Mouse (Mus musculus) frontal cortex, postnatal 36 days (tissue): ENCODE results near the gene Sulf2.

Experiments used
- DNase-seq, 2 experiments: peaks; one replicate each; pipeline ENCODE4 v3.0.0; 2022; ENCODE audit warnings: low spot score in 2 of 2

The Sulf2 gene

DNA sequence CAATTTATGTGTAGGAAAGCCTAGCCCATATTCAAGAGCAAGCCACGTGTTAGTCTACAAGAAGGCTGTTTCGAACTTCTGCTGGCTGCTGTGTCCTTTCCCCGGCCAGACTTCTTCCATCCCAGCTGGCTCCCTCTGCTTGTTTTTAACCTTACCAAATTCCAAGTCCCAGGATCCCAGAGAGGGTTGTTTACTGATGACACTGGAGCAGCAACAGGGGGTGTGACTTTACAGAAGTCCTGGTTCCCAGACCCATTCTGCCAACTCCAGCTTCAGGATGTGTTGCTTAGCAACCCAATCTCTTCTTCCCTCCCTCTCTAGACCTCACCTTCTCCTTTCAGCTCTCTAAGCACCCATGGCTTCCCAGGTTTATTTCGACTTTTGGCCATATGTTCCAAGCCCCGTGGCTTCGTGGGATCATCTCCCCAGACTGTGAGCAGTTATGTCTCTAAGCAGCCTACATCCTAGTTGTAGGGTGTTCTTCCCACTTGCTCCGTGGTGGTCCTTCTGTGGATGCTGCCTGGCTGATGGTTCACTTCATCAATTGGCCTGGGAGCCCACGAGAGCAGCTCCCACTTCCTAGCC is 20.2 kb upstream of the Sulf2 start:
- DNase-seq = no peak

DNA sequence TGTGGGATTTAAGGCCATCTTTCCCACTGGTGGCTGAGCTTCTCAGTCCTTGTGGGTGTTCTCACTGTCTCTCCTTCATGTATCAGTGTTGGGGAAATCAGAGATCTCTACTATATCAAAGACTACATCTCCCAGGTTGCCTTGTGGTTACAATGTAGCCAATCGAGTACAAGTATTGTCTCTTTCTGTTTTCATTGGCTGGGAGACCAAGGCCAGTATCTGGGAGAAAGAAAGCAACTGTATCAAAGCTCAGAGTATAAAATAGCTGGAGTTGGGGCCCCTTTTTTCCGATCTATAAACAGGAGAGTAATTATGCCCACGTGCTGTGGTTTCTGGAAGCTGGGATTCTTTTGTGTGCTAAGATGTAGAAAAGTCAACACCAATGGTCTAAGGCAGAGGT is 19.7 kb upstream of the Sulf2 start:
- DNase-seq = no peak

GRCm38 (mm10) chr2:166173169-166173568 is 17.7 kb upstream of the Sulf2 start:
- DNase-seq = no peak

DNA sequence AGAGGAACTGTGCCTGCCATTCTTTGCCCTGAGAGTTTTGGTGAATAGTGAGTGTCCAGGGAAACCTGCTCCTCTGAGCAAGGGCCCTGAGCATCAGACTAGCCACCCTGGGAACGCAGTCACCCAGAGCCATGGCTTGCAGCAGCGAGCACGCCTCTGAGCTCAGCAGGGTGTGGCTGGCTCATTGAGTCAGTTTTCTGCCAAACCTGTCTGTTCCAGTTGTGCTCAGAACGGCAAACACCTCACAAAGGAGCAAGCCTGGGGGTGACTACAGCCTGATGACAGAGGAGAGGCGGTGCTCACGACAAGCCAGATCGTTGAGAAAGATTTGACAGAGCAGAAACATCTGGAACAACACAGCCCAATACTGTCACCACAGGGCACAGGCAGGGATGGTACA is 14.7 kb upstream of the Sulf2 start:
- no peak for DNase-seq

- DNase-seq = no peak
Observed at GRCm38 (mm10) chr2:166168868-166169267, 13.4 kb upstream of the Sulf2 start.

DNA sequence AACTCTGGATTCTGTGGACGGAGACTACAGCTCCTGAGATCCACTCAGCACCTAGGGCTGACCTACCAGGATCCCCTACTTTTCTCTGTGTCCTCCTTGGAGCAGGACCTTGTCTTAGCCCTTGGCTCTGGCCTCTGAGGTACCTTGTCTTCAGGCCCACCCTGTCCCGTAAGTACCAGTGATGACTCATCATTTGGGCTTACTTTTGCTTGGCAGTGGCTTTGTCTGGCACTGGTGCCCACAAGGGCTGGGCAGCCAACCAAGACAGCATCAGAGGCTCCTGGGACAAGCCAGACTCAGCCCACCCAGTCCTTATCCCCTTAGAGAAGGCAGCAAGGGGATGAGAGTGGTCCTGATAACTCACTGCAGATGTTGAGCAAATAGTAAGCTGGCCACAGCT is 11.9 kb upstream of the Sulf2 start:
- DNase-seq = no peak

GRCm38 (mm10) chr2:166165396-166165795 is 9.9 kb upstream of the Sulf2 start:
- DNase-seq = no peak

GRCm38 (mm10) chr2:166164601-166165000 is 9.1 kb upstream of the Sulf2 start:
- DNase-seq = no peak

DNA sequence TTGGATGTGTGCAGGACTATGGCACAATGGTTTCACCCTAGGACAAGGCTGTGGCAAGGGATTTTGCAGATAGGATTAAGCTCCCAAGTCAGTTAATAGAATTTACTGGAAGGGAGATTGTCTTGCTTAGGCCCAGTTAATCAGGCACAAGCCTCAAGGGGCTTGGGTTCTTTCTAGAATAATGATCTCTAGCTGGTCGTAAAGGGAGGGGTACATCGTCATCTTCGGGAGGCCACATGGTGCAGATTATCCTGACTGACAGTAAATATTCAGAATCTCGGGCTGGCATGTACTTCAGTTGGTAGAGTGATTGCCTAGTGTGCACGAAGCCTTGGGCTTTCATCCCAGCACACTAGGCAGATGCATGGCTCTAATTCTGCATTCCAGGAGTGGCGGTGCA is 8.5 kb upstream of the Sulf2 start:
- no peak for DNase-seq

DNA sequence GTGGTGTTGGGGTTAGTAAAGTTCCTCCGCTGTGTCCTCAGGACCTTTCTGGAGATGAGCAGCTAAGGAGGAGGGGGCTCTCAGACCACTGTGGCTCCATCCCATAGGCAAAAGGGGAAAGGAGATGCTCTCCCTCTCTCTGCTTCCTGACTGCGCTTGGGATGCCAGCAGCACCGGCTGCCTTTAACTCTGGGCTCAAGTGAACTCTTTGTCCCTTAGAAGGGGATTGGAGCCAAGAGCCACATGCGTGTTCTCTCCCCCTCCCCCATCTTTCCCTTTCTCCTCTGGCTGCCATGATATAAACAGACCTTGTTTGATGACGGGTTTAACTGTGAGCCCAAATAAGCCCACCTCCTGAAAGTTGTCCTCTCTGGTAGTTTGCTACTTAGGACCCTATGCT is 7.8 kb upstream of the Sulf2 start:
- no peak for DNase-seq

- DNase-seq = no peak
Observed at GRCm38 (mm10) chr2:166162160-166162559, 6.7 kb upstream of the Sulf2 start.

DNA sequence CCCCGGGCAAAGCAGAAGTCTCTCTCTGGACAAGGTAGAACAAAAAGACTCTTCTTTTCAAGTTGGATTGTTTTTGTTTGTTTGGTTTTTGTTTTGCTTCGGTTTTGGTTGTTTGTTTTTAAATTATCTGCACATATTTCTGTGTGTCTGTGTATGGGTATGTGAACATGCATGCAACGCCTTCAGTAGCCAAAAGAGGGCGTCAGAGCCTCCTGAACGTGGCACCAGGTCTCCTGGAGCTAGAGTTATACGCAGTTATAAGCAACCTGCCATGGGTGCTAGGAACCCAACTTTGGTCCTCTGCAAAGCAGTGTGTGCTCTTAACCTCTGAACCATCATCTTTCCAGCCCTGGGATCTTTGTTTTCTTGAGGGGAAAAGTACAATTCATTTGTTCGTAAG is 3.8 kb upstream of the Sulf2 start:
- no peak for DNase-seq

GRCm38 (mm10) chr2:166157767-166158561 is 2.5 kb upstream of the Sulf2 start:
- DNase-seq = no peak

- DNase-seq = no peak
Observed at GRCm38 (mm10) chr2:166157144-166157543, 1.7 kb upstream of the Sulf2 start.

DNA sequence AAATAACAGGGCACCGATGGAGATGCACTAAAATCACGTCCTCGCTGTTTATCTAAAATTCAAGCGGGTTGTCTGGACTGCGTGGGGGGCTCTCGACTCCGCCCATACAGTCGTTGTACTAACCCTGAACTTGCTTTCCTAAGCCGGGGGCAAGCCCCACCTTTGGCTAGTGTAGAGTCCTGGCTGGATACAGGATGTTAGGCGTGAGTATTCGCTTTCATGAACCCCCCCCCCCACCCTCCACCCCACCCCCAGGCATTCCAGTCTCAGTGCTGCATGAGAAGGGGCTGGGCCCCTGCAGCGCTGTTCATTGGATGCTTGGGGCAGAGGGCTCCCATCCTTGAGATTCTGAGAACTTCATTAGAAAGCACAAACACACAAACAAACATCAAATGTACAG is 659 bp upstream of the Sulf2 start:
- DNase-seq = no peak

DNA sequence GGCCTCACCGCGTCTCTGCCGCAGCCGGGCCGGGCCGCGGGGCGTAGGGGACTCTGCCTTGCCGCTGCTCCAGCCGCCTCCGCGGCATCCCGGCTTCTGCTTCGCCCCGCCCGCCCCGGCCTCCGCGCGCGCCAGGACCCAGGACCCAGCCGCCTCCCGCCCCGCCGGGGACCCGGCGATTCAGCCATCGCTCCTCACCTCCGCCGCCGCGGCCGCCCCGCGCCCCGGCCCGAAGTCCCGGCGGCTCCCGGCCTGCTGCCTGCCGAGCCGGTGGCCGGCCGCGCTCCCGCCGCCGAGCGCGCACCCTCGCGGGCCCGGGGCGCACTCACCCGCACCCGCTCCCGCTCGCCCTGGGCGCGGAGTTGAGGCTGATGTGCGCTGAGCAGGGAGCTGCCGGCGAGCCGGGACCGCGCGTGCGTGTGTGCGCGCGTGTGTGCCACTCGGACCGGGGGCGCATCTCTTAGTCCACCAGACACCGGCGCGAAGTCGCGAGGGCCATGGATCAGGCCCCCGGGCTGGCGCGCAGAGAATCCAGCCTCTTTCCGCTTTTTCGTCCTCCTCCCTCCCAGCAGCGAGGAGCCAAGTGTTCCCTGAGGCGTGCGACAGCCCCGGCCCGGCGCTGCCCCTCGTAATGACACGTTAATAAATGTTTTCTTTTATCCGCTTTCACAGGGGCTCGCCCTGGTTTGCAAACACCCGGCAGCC is 562 bp downstream of the Sulf2 start:
- peak; percentile 48 to 64 for DNase-seq

DNA sequence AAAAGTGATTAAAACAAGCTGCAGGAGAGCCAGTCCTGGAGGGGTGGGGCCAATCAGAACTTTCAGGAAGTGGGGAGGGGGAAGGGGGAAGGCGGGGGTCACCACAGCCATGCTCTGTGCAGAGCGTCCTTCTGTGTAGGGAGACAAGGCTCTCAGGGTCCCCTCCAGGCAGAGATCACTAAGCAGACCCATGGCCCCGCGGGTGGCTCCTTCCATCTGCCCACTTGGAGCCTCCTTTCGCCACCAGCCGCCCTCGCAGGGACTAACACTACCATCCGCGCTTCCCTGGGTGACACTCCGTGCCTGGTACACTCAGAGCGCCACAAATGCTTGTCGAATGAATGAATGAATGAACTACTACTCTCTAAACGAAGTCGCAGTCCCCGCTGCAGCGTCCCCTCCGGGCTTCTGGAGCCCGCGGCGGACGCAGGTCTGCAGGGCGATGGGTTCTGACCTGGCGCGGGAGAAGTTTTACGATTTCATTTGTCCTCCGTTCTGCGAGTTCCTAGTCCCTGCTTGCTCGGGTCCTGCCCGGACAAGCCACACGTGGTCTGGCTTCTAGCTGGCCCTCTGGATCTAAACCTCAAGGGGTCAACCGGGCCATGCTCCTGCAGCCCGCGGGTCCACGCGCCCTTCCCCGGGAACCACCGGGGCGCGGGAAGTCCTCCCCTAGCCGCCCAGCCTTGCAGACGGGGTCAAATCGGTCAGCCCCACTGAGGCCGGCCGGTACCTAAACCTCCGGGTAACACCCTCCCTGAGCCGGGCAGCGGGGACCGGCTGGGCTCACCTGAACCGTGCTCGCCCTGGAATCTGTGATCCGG is 1.4 kb downstream of the Sulf2 start:
- peak in 1 of 2 experiments; percentile 25 for DNase-seq

GRCm38 (mm10) chr2:166153399-166153793 is 2.1 kb downstream of the Sulf2 start:
- DNase-seq = no peak

DNA sequence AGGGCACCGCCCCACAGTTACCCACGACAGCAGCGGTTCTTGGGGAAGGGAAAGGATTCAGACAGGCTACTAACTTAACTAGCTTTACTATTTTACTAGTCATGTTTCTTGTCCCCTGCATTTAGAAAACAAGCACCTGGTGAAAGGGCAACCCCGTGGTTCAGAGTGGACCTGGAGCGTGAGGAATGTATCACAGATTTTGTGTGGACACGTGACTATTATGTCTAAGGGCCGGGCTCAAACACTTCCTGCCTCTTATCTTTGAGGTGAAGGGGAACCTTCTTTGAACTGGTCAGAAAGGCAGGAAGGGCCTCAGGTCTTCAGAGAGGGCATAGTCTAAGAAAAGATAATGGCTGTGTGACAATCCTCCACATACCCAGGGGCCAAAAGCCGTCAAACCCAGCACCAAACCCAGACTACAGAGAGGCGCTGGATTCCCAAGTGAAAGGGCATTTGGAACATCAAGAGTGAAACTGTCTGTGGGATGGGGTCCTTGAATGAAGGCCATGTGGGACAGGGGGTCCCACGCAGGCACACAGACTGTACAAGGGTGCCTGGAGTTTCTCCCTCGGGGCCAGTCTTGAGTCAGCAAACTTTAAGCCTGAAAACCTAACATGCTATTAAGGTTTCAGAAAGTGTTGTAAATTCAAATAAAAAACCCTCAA is 2.6 kb downstream of the Sulf2 start:
- no peak for DNase-seq

GRCm38 (mm10) chr2:166151510-166152473 is 3.7 kb downstream of the Sulf2 start:
- DNase-seq = peak; percentile 87 to 90
